Mouse (Mus musculus) frontal cortex, adult 2 months (tissue): ENCODE data around the gene Efcab9. TPM values are rescaled to one million over a fixed set of nuclear protein-coding genes. Genes with fewer than 3 reads are reported as not detected.
A peak's percentile ranks its signal among the peaks of the same experiment; 100 is the strongest.

Source experiments
- DNase-seq, 2 experiments: peaks; one replicate each; pipeline ENCODE4 v3.0.0; 2022; ENCODE audit warnings: low spot score in 1 of 2; ENCODE audit errors: extremely low spot score in 1 of 2
- polyA plus RNA-seq: library from polyadenylated mRNA; depleted of rRNA; stranded (reverse); fragments of >200 nt; gene quantifications from 2 replicates; pipeline ENCODE4 v1.2.3, GENCODE M21; 2012; rRNA removed

Efcab9 gene
- polyA plus RNA-seq, 1 experiment: 0.64 TPM

DNA sequence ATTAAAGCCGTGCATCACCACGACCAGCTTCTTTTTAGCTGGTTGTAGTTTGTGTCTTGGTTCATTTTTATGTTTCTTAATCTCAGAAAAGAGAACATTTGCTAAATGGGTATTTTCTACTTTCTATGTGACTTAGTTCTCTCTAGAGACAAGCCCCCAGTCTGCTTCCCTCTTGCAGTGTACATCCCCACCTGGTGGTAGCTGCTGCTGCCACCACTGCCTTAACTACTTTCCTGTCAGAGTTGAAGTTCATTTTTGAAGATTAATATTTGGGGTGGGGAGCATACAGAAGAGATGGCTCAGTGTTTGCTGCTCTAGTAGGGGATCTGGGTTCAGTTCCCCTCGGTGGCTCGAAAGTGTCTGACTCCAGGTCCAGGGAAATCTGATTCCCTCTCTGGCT is 31.9 kb downstream of the Efcab9 start:
- no peak for DNase-seq

DNA sequence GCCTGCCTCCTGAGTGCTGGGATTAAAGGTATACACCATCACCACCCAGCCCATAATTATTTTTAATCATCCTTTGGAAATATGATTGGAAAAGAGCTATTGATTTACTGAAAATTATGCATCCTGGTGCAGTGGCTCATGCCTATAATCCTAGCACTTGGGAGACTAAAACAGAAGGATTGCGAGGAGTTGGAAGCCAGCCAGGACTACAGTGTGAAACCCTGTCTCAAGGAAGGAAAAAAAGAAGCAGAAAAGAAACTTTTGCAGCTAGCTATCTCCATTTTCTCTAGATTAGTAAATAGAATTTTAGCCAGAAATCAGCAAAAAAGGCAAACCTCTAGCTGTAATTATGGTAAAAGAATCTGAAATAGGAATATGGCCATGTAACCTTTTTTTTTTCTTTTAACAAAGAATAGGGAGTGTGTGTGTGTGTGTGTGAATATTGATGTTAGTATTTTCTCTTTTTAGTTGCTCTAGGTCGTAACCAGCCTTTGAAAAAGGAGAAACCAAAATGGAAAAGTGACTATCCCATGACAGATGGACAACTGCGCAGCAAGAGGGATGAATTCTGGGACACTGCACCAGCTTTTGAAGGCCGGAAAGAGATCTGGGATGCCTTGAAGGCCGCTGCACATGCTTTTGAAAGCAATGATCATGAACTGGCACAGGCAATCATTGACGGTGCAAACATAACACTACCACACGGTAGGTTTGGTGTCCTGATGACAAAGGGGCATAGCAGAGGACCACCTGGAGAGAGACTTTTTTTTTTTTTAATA is 32.9 kb downstream of the Efcab9 start:
- peak; percentile 53 to 84 for DNase-seq

DNA sequence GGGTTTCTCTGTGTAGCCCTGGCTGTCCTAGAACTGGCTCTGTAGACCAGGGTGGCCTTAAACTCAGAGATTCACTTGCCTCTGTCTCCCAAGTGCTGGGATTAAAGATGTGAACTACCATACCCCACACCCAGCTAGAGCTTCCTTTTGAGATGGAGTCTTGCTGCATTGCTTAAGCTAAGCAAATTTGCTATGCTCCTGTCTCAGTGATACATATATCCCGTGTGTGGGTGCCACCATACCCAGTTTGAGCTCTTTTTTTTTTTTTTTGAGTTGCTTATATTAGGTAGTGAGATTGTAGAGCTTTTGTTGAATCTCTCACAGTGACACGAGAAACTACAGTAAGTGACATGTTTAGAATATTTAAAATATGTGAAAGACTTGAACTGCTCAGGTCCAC is 36.6 kb downstream of the Efcab9 start:
- no peak for DNase-seq

DNA sequence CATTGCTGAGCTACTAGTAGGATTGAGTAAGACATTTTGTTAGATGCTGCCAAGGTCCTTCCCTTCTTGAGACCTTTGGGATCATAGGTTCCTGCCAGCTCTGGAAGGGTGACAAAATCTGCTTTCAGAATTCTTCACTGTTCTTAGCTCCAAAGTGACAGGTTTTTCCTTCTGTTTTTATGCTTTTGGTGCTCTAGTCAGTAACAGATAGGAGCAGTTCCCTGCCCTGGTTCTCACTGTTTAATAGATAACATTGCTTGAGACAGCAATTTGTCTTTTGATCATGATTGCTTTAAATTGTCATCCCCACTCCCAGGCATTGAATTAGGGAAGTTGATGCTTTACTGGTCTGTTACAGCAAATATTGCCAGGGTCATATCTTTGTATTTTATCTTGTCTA is 38.6 kb downstream of the Efcab9 start:
- no peak for DNase-seq

DNA sequence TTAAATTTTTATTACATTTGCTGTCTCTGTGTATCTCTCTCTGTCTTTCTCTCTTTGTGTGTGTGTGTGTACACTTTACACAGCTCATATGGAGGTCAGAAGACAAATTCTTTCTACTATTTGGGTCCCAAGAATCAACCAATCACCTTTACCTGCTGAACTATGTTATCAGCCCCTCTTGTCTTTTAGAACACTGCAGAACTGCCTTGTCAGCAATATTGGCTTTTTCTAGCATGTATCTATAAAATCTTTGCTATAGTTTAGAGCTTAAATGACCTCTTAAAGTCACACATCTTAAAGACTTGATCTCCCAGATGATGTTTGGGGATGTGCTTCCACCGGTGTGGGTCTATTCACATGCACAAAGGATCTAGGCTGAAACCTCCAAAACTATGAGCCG is 40.8 kb downstream of the Efcab9 start:
- no peak for DNase-seq

DNA sequence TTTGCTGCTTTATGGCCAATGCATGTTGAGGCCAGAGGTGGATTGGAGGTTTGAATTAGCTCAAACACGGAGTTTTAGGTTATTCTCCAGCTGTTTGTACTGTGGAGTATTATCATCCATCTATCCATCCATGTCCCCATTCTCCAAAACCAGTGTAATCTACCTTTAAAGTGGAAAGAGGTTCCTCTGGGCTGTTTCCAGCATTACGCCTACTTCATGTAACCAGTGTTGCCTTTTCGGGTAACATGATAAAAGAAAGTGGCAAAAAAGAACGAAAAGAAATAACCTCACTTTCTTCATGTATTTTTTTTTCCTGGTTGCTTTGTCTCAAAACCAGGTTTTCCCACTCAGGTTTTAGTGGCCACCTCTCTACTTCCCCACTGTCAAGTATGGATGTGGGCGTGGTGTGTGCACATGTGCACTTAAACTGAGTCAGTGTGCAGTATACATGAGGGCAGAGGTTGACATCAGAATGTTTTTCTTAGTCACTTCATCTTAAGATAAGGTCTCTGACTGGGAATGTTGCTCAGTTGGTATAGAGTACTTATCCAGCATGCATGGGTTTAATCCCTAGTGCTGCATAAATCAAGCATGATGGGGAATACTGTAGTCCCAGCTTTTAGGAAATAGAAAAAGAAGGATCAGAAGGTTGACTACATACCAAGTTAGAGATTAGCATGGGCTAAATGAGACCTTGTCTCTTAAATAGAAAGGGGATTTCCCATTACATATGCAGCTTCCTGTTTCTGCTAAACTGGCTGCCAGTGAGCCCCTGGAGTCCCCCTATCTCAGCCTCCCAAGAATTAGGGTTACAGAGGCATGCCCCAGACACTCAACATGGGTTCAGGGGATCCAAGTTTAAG is 42.8 kb downstream of the Efcab9 start:
- no peak for DNase-seq

DNA sequence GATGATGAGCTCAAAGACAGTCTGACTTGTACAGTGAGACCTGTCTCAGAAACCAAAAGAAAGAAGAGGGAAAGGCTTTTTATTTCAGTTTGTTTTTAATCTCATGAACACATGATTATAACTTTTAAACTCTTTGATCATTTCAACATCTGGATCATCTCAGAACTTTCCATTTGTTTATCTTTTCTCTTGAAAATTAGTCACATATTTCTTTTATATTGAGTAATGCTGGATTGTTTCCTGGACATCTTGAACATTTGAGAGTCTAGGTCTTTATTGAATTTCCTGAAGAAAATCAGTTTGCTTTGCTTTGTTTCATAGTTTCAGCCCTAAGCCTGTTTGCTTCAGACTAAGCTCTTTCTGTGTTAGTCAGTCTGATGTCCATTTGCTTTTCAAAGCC is 43.5 kb downstream of the Efcab9 start:
- no peak for DNase-seq

DNA sequence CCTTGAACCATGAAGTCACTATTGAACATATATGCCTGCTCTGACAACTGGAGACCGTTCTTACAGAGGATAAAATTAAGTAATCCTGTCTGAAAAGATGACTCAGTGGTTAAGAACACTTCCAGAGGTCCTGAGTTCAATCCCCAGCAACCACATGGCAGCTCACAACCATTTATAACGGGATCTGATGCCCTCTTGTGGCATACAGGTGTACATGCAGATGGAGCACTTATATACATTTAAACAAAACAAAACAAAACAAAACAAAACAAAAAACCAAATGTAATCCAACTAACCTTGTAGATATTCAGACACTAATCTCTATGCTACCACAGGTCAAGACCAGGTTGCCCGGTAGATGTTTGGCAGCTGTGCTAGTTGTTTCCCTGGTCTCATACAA is 44.4 kb downstream of the Efcab9 start:
- no peak for DNase-seq

DNA sequence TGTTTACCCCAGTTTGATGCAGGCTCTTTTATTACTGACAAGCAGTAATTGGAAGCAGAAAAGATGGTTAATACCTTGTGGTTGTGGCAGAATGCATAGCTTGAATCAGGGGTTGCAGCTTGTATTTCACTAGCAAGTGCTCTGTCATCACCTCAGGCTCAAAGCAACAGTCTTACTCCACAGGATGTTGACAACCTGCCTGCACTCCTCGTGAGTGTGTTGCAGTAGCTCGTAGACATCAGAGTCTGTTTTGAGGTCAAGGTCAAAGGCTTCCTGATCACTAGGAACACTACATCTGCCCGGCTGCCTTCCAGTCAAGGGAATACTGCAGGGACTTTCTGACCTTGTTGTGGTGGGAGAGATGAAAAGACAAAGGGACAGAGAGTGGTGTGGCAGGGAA is 45.3 kb downstream of the Efcab9 start:
- DNase-seq: no peak

DNA sequence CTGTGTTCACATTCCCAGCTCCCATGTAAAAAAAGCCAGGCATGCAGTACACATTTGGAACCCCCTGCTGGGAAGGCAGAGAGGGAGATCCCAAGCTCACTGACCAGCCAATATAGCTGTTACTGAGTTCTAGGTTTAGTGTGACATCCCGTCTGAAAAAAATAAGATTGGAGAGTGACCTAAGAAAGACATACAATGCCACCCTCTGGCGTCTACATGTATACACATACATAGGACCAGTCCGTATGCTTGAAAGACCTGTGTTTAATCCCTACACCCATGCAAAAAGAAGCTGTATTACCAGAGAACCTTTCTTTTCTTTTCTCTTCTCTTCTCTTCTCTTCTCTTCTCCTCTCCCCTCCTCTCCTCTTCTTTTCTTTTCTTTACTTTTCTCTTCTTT is 46.6 kb downstream of the Efcab9 start:
- DNase-seq: no peak

DNA sequence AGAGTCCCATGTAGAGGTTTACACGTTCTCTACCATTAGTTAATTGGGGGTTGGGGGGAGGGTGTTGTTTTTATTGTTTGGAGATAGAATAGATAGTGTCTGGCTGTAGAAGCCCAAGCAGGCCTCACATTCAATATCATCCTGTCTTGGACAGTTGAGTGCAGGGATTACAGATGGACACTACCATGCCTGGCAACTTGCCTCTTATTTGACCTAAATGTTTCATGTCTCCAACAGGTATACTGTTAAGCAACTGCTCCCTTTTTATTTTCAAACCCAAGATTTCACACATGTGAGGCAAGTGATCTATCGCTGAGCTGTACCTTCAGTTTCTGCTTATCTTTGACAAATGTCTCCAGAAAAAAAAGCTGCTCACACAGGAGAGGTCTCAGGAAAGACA is 50.4 kb downstream of the Efcab9 start:
- DNase-seq: no peak

DNA sequence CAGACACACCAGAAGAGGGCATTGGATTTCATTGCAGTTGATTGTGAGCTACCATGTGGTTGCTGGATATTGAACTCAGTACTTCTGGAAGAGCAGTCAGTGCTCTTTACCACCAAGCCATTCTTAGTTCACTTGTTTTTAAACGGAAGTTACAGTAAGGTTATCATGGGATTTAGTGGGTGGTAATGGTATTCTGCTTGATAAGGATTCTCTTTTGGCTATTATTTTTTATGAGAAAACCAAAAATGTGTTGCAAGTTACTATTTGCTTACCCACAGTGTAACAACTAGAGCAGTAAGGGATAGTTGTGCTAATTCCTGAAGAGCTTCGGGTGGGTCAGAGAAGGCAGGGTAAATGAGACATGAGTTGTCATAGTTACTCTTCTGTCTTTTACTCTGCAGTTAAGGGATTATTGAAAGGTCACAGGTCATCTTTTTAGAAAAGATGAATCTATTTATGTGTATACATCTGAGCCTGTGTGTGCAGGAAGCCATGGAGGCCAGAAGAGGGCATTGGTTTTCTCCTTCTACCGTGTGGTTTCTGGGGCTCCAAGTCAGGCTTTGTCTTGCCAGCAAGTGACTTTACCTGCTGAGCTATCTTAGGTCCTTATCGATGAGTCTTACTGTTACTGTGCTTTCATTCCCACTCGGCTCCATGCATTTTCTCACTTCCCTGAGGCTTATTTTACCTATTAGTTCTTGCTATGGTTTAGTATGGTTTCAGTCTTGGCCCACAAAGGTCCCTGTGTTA is 56.2 kb downstream of the Efcab9 start:
- DNase-seq: no peak

DNA sequence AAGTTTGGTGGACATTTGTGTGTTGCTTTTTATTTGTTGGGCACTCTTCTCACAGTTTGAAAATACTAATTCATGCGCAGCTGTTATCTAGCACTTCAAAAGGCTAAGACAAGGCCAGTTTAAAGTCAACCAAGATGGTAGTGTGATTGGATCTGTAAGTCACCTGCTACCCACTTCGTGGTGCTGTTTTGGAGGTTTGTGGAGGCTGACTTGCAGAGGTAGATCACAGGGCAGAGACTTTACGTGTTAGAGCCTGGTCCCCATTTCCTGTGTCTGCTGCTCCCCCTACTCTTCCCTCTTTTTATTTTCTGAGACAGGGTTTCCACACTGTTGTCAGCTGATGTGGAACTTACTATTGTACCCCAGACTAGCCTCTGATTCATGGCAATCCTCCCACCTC is 57.2 kb downstream of the Efcab9 start:
- no peak for DNase-seq

Other genes with a start within 250 kb of the Efcab9 start
- 138 and 217 TPM in 2 replicates for gene Hba-a1, start 248.6 kb downstream of the Efcab9 start, polyA plus RNA-seq
- 0.50 and 0.71 TPM in 2 replicates for gene Hbq1b, start 245.1 kb downstream of the Efcab9 start, polyA plus RNA-seq
- 443 and 591 TPM in 2 replicates for gene Hba-a2, start 235.6 kb downstream of the Efcab9 start, polyA plus RNA-seq
- 1.3 and 1.8 TPM in 2 replicates for gene Hbq1a, start 232.0 kb downstream of the Efcab9 start, polyA plus RNA-seq
- 11.8 and 12.5 TPM in 2 replicates for gene Sh3pxd2b, start 184.3 kb downstream of the Efcab9 start, polyA plus RNA-seq
- gene Ubtd2, start 76.7 kb downstream of the Efcab9 start, polyA plus RNA-seq: 24.0 and 25.4 TPM in 2 replicates
- gene Stk10, start 1.2 kb upstream of the Efcab9 start, polyA plus RNA-seq: 4.2 and 4.6 TPM in 2 replicates
- gene Fbxw11, start 110.6 kb upstream of the Efcab9 start, polyA plus RNA-seq: 80.3 and 82.7 TPM in 2 replicates